Mouse (Mus musculus) hindbrain, embryonic 13.5 days (tissue): ENCODE results near the gene Zbtb8os. TPM values are rescaled to one million over a fixed set of nuclear protein-coding genes. Genes with fewer than 3 reads are reported as not detected.

Source experiments
- ATAC-seq: fragments of 200-750 bp; cut with Nextera tagmentation; 2 replicates; pipeline ENCODE4 v1.8.0; 2017; ENCODE audit warnings: moderate TSS enrichment; ENCODE audit not compliant: low FRiP score
- H3K27ac ChIP-seq: fragments of 300-500 bp; sonication (generic); 2 replicates; pipeline ENCODE4 v1.5.1; 2015; ENCODE audit warnings: inconsistent platforms, mild to moderate bottlenecking, moderate library complexity
- H3K27me3 ChIP-seq: fragments of 300-500 bp; sonication (generic); 2 replicates; pipeline ENCODE4 v1.6.1; 2015; ENCODE audit warnings: mild to moderate bottlenecking, inconsistent platforms
- H3K36me3 ChIP-seq: fragments of 300-500 bp; sonication (generic); 2 replicates; pipeline ENCODE4 v1.6.1; 2015; ENCODE audit warnings: mild to moderate bottlenecking, inconsistent platforms
- H3K4me1 ChIP-seq: fragments of 300-500 bp; sonication (generic); replicated peaks from 2 replicates; pipeline ENCODE4 v1.6.1; 2015; ENCODE audit warnings: inconsistent platforms
- H3K4me2 ChIP-seq: fragments of 300-500 bp; sonication (generic); 2 replicates; pipeline ENCODE4 v1.6.1; 2015; ENCODE audit warnings: inconsistent platforms, mild to moderate bottlenecking, moderate library complexity
- H3K4me3 ChIP-seq: fragments of 300-500 bp; sonication (generic); 2 replicates; pipeline ENCODE4 v1.5.1; 2015; ENCODE audit warnings: mild to moderate bottlenecking, inconsistent platforms
- H3K9ac ChIP-seq: fragments of 300-500 bp; sonication (generic); 2 replicates; pipeline ENCODE4 v1.6.1; 2015; ENCODE audit warnings: mild to moderate bottlenecking, inconsistent platforms
- H3K9me3 ChIP-seq: fragments of 300-500 bp; sonication (generic); 2 replicates; pipeline ENCODE4 v1.6.1; 2016; ENCODE audit warnings: inconsistent platforms
- WGBS: fragments of 180-500 bp; shearing (Covaris S2); methylation state at CpG from one replicate; pipeline ENCODE4 v1.1.7; 2015; 5-methylcytosine and 5-hydroxymethylcytosine counted together
- polyA plus RNA-seq: library from polyadenylated mRNA; unstranded; fragments of >200 nt; fragmentation: Nextera tagmentation; extraction: Ambion mirVana; gene quantifications from 2 replicates; pipeline ENCODE4 v1.2.1, GENCODE M21; 2015

The Zbtb8os gene
- polyA plus RNA-seq, 1 experiment from 2014 or later: 28.8 TPM

DNA sequence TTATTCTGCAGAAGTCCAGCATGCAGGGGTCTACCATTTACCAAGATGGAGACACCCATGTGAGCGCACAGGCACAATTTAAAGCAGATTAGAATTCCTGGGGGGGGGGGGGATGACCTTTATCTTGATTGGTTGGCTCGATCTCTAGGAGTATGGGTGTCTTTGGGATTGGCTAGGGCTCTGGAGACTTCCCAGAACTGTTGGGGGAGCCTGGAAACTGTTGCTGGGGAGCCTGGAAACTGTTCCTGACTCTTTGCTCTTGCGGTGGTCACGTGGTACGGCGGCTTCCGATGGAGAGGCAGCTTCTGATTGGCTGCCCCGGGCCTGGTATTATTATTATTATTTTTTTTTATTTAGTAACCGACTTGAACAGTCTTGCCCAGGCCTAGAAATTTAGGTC is 46.5 kb downstream of the Zbtb8os start:
- Histone ChIP-seq H3K9me3 (no peaks in the 10 kb centered on the region), H3K4me1 (no peaks in the 10 kb centered on the region), H3K4me3 (no peak overlapping the region), H3K4me2 (no peak overlapping the region), H3K36me3 (no peaks in the 10 kb centered on the region), H3K27me3 (peaks cover 15% of the 10 kb centered on the region), H3K9ac (no peak overlapping the region), H3K27ac (no peak overlapping the region)
- ATAC-seq: no peak
- WGBS: 94% methylated on average over 9 of the region's 9 CpGs

DNA sequence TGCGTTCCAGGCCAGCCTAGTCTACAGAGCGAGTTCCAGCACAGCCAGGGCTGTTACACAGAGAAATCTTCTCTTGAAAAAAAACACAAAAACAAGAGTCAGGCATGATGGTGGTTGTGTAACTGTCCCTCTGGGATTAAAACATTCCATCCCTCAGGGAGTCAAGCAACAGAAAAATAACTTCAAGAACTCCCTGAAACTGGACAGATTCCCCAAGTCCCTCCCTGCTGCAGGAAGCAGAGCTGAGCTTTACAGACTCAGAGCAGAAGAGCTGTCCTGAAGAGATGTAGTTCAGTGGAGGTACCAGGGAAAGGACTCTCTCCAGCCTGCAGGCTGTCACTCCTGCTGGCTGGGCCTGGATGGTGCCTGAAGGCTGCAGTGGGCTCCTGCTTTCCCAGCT is 47.0 kb downstream of the Zbtb8os start:
- H3K4me2 ChIP-seq: no peak overlapping the region
- H3K27me3 ChIP-seq: peaks cover 15% of the 10 kb centered on the region
- ATAC-seq: no peak
- no peaks in the 10 kb centered on the region for H3K36me3 ChIP-seq
- H3K4me1 ChIP-seq: no peaks in the 10 kb centered on the region
- H3K4me3 ChIP-seq: no peak overlapping the region
- H3K9ac ChIP-seq: no peak overlapping the region
- no peak overlapping the region for H3K27ac ChIP-seq
- WGBS: 85% methylated on average over 2 of the region's 2 CpGs
- H3K9me3 ChIP-seq: no peaks in the 10 kb centered on the region

DNA sequence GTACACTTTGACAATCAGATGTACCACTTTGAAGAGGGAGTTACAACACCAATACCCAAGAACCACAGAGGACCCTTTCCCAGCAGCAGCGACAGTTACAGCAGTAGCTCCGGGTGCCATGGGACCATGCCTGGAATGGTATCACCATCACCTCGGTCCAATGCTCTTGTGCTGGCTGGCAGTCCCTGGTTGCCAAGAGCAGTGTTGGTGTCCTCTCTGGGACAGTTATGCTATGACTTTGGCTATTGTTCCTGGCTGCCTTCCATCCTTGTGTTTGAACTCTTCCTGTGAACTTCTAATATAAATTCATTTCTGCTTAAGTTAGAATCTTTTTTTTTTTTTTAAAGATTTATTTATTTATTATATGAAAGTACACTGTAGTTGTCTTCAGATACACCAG is 48.1 kb downstream of the Zbtb8os start:
- Histone ChIP-seq H3K27ac (no peak overlapping the region), H3K4me2 (no peak overlapping the region), H3K36me3 (no peaks in the 10 kb centered on the region), H3K4me1 (no peaks in the 10 kb centered on the region), H3K9me3 (no peaks in the 10 kb centered on the region), H3K27me3 (peaks cover 15% of the 10 kb centered on the region), H3K4me3 (no peak overlapping the region), H3K9ac (no peak overlapping the region)
- no peak for ATAC-seq
- 93% methylated on average over 3 of the region's 3 CpGs for WGBS

DNA sequence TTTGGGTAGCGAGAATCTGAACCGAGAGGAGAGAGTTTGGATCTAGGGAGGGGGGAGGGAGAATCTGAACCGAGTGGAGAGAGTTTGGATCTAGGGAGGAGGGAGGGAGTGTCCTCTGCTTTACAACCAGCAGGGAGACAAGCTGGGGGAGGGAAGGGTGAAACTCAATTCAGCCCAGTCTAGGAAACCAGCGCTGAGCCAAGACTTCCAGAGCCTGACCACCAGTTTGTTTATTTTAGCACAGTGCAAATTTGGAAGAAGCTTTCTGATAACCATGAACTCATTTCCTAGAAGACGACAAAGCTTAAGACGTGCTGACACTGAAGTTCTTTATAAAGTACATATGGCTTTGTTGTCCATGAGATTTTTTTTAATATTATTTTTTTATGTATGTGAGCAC is 48.9 kb downstream of the Zbtb8os start:
- no peaks in the 10 kb centered on the region for H3K36me3 ChIP-seq
- H3K4me2 ChIP-seq: no peak overlapping the region
- H3K9ac ChIP-seq: no peak overlapping the region
- no peak overlapping the region for H3K4me3 ChIP-seq
- 44% methylated on average over 6 of the region's 6 CpGs for WGBS
- no peaks in the 10 kb centered on the region for H3K4me1 ChIP-seq
- H3K27ac ChIP-seq: no peak overlapping the region
- peaks cover 9% of the 10 kb centered on the region; the same call in 1 of the 2 replicates for H3K27me3 ChIP-seq
- no peak for ATAC-seq
- no peaks in the 10 kb centered on the region for H3K9me3 ChIP-seq

DNA sequence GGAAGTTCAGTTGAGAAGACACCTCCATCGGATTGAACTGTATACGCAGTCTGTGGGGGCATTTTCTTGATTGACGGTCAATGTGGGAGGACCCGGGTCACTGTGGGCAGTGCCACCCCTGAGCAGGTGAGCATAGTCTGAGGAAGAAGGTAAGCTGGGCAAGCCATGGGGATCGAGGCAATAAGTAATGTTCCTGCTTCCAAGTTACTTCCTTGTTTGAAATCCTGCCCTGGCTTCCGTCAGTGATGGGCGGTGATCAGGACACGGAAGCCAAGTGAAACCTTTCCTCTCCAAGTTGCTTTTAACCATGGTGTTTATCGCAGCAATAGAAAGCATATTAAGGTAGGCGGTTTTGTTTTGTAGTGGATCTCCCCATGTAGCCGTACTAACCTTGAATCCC is 50.2 kb downstream of the Zbtb8os start:
- 91% methylated on average over 11 of the region's 11 CpGs for WGBS
- Histone ChIP-seq H3K4me2 (no peak overlapping the region), H3K9ac (no peak overlapping the region), H3K27ac (no peak overlapping the region), H3K9me3 (no peaks in the 10 kb centered on the region), H3K27me3 (no peaks in the 10 kb centered on the region), H3K4me3 (no peak overlapping the region), H3K4me1 (no peaks in the 10 kb centered on the region), H3K36me3 (no peaks in the 10 kb centered on the region)
- no peak for ATAC-seq

DNA sequence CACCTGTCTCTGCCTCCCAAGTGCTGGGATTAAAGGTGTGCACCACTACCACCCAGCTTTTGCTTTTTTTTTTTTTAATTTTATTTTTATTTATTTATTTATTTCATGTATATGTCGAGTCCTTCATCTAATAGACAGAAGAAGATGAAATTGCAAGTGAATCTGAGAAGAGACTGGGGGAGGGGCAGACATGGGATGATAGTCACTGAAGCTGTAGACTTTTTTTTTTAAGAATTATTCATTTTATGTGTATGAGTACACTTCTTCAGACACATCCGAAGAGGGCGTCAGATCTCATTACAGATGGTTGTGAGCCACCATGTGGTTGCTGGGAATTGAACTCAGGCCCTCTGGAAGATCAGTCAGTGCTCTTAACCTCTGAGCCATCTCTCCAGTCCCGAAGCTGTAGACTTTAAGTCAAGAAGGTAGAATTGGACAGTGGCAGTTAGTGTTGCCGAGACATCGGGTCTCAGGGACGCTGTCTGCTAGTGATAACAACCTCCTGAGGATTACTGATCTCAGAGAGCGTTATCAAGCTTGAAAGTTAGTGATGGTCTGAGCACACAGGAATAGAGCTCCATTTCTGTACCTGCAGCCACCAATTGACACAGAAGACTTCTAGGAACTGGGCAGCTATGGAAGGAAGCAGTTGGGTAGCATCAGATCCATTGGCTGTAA is 50.9 kb downstream of the Zbtb8os start:
- H3K4me2 ChIP-seq: no peak overlapping the region
- H3K27ac ChIP-seq: no peak overlapping the region
- WGBS: 93% methylated on average over 8 of the region's 8 CpGs
- no peak for ATAC-seq
- H3K9ac ChIP-seq: no peak overlapping the region
- no peaks in the 10 kb centered on the region for H3K4me1 ChIP-seq
- H3K36me3 ChIP-seq: no peaks in the 10 kb centered on the region
- H3K9me3 ChIP-seq: no peaks in the 10 kb centered on the region
- H3K27me3 ChIP-seq: no peaks in the 10 kb centered on the region
- no peak overlapping the region for H3K4me3 ChIP-seq

DNA sequence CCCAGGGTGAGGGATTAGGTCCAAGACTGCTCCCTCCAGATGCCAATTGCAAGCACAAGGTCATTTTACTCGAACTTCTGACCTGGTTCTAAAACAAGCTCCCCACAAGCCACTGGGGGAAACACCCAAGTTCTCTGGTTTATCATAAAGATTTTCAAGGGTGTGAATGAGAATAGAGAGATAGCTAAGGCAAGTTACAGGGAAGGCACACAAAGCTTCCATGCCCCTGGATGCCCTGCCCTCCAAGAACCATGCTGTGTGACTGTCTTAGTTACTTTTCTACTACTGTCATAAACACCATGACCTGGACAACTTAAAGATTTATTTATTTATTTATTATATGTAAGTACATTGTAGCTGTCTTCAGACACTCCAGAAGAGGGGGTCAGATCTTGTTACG is 51.5 kb downstream of the Zbtb8os start:
- H3K9ac ChIP-seq: no peak overlapping the region
- H3K27ac ChIP-seq: no peak overlapping the region
- no peaks in the 10 kb centered on the region for H3K27me3 ChIP-seq
- H3K4me2 ChIP-seq: no peak overlapping the region
- ATAC-seq: no peak
- H3K36me3 ChIP-seq: no peaks in the 10 kb centered on the region
- H3K4me3 ChIP-seq: no peak overlapping the region
- H3K9me3 ChIP-seq: no peaks in the 10 kb centered on the region
- no peaks in the 10 kb centered on the region for H3K4me1 ChIP-seq
- WGBS: 90% methylated on average over 2 of the region's 2 CpGs

DNA sequence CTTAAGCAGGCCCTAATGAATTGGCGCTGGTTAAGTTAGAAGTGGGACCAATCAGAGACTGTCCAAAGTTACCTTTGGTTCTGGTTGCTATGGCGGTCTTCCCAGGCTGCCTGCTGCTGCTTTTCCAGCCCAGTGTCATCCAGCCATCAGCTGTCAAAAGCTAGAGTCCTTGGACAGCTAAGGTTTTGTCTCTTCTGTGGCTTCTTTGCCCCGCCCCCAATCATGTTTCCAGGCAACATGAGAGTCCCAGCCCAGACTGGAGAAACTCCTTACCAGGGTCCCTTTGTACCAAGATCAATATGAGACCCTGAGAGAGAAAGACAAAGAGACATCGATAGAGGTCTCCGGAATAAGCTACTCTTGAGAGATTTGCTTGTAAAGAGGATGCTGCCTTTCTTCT is 52.9 kb downstream of the Zbtb8os start:
- no peak overlapping the region for H3K27ac ChIP-seq
- H3K36me3 ChIP-seq: no peaks in the 10 kb centered on the region
- no peaks in the 10 kb centered on the region for H3K9me3 ChIP-seq
- H3K4me2 ChIP-seq: no peak overlapping the region
- WGBS: 54% methylated on average over 5 of the region's 5 CpGs
- no peak for ATAC-seq
- no peaks in the 10 kb centered on the region for H3K27me3 ChIP-seq
- H3K9ac ChIP-seq: no peak overlapping the region
- H3K4me3 ChIP-seq: no peak overlapping the region
- H3K4me1 ChIP-seq: no peaks in the 10 kb centered on the region

DNA sequence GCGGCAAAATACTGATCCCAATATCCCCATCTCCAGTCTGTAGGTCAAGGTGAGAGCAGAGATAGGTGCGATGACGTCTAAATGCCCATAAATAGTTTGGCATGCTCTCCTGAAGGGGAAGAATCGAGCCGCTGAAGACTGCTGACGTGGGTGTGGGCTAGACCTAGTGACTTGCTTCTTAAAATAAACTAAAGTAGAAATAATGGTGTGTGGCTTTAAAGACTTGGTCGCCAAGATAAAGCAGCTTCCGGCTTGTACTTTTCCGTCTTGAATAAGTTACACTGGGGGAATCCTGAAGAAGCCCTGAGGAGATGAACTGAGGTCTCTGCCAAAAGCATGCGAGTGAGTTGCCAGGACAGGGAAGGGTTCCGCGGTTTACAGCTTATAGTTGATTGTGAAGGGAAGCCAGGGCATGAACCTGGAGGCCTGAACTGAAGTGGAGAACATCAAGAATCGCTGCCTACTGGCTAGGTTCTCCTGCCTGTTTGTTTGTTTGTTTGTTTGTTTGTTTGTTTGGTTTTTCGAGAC is 54.8 kb downstream of the Zbtb8os start:
- Histone ChIP-seq H3K9me3 (no peaks in the 10 kb centered on the region), H3K4me3 (no peak overlapping the region), H3K27ac (no peak overlapping the region), H3K36me3 (no peaks in the 10 kb centered on the region), H3K4me2 (no peak overlapping the region), H3K9ac (no peak overlapping the region), H3K4me1 (no peaks in the 10 kb centered on the region), H3K27me3 (no peaks in the 10 kb centered on the region)
- 90% methylated on average over 14 of the region's 14 CpGs for WGBS
- ATAC-seq: no peak

DNA sequence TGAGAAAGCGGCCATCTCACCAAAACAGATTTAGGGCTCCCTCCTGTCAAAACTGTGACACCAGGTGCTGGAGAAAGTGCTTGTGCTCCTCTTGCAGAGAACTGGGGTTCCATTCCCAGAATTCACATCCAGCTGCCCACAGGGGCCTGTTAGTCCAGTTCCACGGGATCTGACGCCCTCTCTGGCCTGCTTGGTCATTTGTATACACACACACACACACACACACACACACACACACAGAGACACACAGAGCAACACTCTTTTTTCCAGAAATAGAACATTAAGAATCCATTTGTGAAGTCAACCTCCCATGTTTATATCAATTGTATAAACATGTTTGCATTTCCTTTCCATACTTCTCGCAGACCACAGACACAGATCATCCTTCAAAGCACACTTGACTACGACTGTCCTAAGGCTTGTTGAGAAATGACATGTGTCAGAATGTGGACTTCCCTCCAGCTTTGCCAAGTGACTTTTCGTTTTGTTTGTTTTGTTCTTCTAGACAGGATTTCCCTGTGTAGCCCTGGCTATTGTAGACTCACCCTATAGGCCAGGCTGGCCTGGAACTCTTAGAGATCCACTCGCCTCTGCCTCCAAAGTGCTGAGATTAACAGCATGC is 55.6 kb downstream of the Zbtb8os start:
- Histone ChIP-seq H3K4me2 (no peak overlapping the region), H3K36me3 (no peaks in the 10 kb centered on the region), H3K4me3 (no peak overlapping the region), H3K9ac (no peak overlapping the region), H3K4me1 (no peaks in the 10 kb centered on the region), H3K27ac (no peak overlapping the region), H3K9me3 (no peaks in the 10 kb centered on the region), H3K27me3 (no peaks in the 10 kb centered on the region)
- 91% methylated on average over 7 of the region's 7 CpGs for WGBS
- ATAC-seq: no peak

DNA sequence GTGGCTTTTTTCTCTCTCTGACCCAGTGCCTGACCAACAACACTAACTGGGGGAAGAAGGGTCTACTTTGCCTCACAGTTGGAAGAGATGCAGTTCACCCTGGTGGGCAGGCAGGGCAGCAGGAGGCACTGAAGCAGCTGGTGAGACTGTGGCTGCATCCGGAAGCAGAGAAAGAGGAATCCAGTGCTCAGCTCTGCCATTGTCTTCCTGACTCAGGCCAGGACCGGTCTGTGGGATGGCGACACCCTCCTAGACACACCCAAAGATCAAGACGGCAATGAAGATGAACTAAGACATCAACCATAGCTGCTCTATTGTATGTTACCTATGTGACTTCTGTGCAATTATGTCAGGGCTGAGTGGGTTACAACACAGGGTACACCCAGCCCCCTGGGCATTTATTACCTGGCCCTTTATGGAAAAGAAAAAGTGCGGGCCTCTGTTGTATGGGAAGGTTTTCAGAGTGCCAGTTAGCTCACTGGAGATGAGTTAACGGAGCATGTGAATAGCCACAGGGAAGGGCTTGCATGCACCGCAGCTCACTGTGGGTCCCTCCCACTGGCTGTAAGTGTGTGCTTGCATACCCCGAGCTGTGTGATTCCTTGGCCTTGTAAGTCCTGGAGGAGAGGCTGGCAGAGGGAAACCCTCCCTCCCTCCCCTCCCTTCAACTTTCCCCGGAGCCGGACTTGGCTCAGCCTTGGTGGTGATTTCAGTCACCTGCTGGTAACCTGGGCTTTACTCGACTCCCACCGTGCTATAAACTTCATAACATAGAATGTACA is 58.8 kb downstream of the Zbtb8os start:
- no peaks in the 10 kb centered on the region for H3K4me1 ChIP-seq
- 52% methylated on average over 12 of the region's 12 CpGs for WGBS
- H3K36me3 ChIP-seq: no peaks in the 10 kb centered on the region
- H3K4me3 ChIP-seq: no peak overlapping the region
- H3K27me3 ChIP-seq: no peaks in the 10 kb centered on the region
- ATAC-seq: no peak
- no peak overlapping the region for H3K9ac ChIP-seq
- no peak overlapping the region for H3K27ac ChIP-seq
- H3K9me3 ChIP-seq: no peaks in the 10 kb centered on the region
- no peak overlapping the region for H3K4me2 ChIP-seq

DNA sequence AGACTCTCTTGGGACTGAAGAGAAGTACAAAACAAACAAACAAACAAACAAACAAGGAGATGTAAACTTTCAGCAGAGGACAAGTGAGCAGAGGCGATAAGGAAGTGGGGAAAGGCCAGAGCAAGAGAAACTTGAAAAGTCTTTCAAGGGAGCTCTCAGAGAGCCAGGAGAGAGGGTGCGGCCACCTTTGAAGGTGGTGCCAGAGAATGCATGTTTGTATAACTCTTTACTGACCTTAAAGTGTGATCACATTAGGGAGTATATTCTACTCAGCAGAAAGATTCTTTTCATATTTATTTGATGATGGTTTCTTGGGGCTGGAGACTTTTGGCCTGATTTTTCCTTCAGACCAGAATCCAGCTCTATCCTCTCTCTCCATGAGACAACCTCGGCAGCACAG is 61.5 kb downstream of the Zbtb8os start:
- Histone ChIP-seq H3K9me3 (no peaks in the 10 kb centered on the region), H3K4me2 (no peak overlapping the region), H3K27ac (no peak overlapping the region), H3K9ac (no peak overlapping the region), H3K36me3 (no peaks in the 10 kb centered on the region), H3K27me3 (no peaks in the 10 kb centered on the region), H3K4me1 (no peaks in the 10 kb centered on the region), H3K4me3 (no peak overlapping the region)
- no peak for ATAC-seq
- WGBS: 88% methylated on average over 3 of the region's 3 CpGs
